Mouse (Mus musculus) hematopoietic stem cell, adult 5-6 weeks (primary cell): ENCODE results near the gene Gp1ba. TPM values are rescaled to one million over a fixed set of nuclear protein-coding genes. Genes with fewer than 3 reads are reported as not detected.

Experiments used
- ATAC-seq, 2 experiments: fragments of 125-278 bp in 1 of 2; replicated peaks in 1 of 2; 2 replicates each; pipeline ENCODE4 v1.8.0; 2016 to 2017; ENCODE audit warnings: inconsistent platforms in 2 of 2, mild to moderate bottlenecking in 2 of 2, moderate number of reproducible peaks in 2 of 2, low read depth in 1 of 2, moderate TSS enrichment in 1 of 2; ENCODE audit not compliant: low FRiP score in 2 of 2, poor library complexity in 2 of 2, severe bottlenecking in 2 of 2, insufficient read depth in 1 of 2, low TSS enrichment in 1 of 2
- total RNA-seq: library from RNA; stranded (forward); fragments of 172-1452, 232-1000 nt; gene quantifications from 2 replicates; pipeline ENCODE4 v1.2.3, GENCODE M21; 2017

Gene Gp1ba
- total RNA-seq, 1 experiment from 2014 or later: 0.45 TPM

- no peak for ATAC-seq
Observed at GRCm38 (mm10) chr11:70658942-70659341, 20.0 kb downstream of the Gp1ba start.

GRCm38 (mm10) chr11:70660571-70660970 lies 21.6 kb downstream of the Gp1ba start:
- ATAC-seq: no peak

GRCm38 (mm10) chr11:70663101-70663500 lies 24.2 kb downstream of the Gp1ba start:
- ATAC-seq: no peak

GRCm38 (mm10) chr11:70663957-70664356 lies 25.0 kb downstream of the Gp1ba start:
- ATAC-seq: no peak

- no peak for ATAC-seq
Observed at GRCm38 (mm10) chr11:70664741-70665140, 25.8 kb downstream of the Gp1ba start.

- no peak for ATAC-seq
Observed at GRCm38 (mm10) chr11:70666687-70667086, 27.8 kb downstream of the Gp1ba start.

GRCm38 (mm10) chr11:70667271-70668150 lies 28.6 kb downstream of the Gp1ba start:
- no peak for ATAC-seq

GRCm38 (mm10) chr11:70668335-70668770 lies 29.4 kb downstream of the Gp1ba start:
- no peak for ATAC-seq

- peak; percentile 88 to 91 for ATAC-seq
Observed at GRCm38 (mm10) chr11:70668771-70669505, 30.0 kb downstream of the Gp1ba start, which contains the start of gene Spag7. Gene Spag7 (minus strand): TSS chr11:70669416.

- peak; percentile 35 to 38; a peak in 3 of 4 replicates for ATAC-seq
Observed at GRCm38 (mm10) chr11:70669582-70670345, 30.8 kb downstream of the Gp1ba start.

GRCm38 (mm10) chr11:70670483-70670882 lies 31.6 kb downstream of the Gp1ba start:
- no peak for ATAC-seq

- no peak for ATAC-seq
Observed at GRCm38 (mm10) chr11:70671333-70672047, 32.6 kb downstream of the Gp1ba start.

GRCm38 (mm10) chr11:70674014-70674413 lies 35.1 kb downstream of the Gp1ba start:
- no peak for ATAC-seq

- peak; percentile 36 to 43; a peak in 3 of 4 replicates for ATAC-seq
Observed at GRCm38 (mm10) chr11:70674501-70674900, 35.6 kb downstream of the Gp1ba start.

GRCm38 (mm10) chr11:70678092-70678491 lies 39.2 kb downstream of the Gp1ba start:
- ATAC-seq: no peak

- ATAC-seq: no peak
Observed at GRCm38 (mm10) chr11:70678576-70678975, 39.7 kb downstream of the Gp1ba start.

GRCm38 (mm10) chr11:70679361-70679760 lies 40.4 kb downstream of the Gp1ba start:
- no peak for ATAC-seq
